Mouse (Mus musculus): ENCODE measurements around the gene Sipa1l3.

Gene Sipa1l3

DNA sequence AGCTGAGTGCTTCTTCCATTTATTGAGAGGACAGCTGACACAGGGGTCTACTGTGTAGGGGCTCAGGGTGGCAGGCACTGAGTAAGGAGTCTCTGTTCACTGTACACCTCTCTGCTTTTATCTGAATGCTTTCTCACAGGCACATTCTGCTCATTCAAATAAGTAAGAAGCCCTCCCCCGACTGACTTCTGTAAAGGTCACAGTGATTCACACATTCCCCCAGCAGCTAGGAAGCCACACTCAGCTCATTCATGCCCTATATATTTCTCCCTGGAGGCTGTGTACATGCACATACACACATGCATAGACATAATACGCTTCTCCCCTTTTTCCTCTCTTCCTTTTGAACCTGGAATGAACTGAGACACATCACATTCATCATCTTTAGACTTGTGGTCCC is 74.4 kb downstream of the Sipa1l3 start:
- no peak for DNase-seq (ENCODE audit: low read depth)

DNA sequence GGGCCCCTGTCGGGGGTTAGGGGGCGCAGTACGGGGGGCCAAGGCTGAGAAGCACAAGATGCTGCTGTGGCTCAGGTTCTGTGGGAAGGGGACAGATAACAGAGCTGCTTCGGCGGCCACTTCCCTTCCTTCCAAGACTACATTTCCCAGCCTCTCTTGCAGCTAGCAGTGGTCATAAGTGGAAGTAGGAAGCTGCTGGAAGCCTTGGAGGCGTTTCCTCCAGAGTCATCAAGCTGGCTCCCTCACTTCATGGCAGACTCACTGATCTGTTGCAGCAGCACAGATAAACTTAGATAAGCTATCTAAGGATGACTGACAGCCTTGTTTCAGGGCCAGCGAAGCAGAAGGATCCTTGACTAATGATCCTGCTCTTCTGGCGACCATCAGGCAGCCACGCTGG is 76.6 kb downstream of the Sipa1l3 start:
- no peak for DNase-seq (ENCODE audit: low read depth)

DNA sequence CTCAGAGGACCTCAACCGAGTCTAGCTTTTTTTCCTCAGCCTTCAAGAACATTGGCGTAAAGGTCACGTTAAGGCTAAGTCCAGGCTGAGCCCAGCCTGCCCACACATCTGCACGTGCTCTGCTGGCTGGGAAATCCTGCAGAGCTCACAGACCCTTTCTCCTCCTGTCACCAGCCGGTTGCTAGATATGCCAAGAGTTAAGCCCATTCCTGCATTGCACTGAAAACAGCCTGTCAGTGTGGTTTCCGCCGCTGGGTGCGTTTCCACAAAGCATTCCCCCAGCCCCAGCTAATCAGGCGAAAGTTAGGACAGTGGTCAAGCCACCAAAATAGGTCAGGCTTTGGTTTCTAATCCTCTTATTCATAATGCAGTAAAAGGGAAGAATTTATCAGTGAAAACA is 77.3 kb downstream of the Sipa1l3 start:
- no peak for DNase-seq (ENCODE audit: low read depth)

DNA sequence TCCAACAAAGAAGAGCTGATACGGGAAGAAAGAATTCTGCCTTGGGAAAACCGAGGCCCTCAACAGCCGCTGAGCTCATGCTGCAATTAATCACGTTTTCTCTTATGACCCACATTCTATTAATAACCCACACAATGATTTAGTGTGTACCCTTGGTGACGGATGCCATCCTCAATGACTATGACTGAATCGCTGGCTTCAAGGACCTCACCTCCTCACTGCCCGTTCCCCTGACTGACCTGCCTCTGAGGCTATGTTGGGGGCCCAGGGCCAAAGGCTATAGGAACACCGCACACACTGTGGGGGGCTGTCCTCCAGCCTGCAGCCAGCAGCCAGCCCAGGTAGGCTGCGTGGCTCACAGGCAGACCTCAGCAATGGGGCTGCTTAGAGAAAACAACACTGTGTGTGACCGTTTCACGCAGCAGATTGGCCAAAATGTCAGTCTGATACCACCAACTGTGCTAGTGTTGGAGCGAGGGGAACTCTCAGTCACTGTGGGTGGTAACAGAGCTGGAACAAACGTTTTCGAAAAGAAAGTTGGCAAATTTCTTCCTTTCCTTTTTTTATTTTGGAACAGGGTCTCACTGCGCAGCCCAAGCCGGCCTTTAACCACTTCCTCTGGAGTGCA is 79.7 kb downstream of the Sipa1l3 start:
- DNase-seq (ENCODE audit: low read depth): no peak

DNA sequence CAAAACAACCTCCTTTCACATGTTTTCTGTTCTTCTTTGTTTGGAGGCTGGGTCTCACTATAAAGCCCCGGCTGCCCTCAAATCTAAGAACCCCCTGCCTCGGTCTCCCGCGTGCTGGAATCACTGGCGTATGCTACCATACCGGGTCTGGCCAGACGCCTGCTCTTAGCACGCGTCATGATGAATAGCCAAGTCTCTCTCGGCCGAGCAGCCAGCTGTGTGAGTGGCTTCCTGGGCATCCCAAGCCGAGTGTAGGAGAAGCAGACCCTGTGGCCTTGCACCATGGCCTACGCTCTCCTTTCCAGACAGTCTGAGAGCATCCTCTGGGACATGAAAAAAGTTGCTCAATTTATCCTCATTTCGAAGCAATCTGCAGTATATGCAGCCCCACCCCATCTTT is 80.2 kb downstream of the Sipa1l3 start:
- no peak for DNase-seq (ENCODE audit: low read depth)

DNA sequence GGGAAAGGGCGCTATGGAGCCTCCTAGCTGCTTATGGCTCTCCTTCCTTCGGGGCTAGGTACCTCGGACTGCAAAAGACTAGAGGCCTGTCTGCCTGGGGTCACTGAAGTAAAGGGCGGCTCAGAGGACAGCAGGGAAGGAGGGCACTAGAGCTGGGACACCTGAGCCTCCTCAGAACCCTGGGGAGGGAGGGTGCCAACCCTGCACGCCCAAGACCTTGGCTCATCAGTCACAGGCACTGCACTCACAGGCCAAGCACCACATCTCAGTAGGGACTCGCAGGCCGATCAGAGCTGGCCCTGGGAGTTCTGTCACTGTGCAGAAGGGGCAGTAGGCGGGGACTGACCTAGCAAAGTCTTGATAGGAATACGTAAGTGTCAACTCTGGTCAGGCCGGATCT is 81.4 kb downstream of the Sipa1l3 start:
- DNase-seq (ENCODE audit: low read depth): no peak

DNA sequence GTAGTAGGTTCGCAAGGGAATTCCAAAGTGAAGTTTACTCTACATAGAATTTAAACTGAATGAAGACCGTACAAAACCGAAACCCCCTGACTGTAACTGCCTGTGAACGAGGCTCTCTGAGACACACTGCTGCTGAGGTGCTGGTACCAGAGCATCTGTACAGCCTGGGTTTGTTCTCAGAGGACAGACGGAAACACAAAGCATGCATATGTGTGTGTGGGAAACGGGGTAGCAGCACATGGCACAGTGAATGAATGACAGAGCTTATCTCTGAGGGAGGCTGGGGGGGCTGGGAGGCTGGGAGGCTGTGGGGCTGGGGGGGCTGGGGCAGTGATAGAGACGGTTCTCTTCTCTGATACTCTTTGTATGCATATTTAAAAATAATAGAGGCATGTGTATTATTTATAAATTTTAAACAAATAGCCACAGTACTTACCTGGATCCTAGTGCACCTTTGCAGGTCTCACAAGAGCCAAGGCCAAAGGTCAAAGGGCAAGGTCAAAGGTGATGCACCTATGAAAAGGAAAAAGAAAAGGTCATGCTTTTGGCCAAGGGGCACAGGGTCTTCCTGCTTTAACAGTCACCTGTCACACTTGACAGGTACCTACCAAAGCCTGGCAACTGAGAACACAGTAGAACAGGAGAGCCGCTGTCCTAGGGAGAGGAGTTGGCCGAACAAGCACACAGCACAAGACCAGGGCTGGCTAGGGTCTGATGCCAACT is 84.0 kb downstream of the Sipa1l3 start:
- no peak for DNase-seq (ENCODE audit: low read depth)

DNA sequence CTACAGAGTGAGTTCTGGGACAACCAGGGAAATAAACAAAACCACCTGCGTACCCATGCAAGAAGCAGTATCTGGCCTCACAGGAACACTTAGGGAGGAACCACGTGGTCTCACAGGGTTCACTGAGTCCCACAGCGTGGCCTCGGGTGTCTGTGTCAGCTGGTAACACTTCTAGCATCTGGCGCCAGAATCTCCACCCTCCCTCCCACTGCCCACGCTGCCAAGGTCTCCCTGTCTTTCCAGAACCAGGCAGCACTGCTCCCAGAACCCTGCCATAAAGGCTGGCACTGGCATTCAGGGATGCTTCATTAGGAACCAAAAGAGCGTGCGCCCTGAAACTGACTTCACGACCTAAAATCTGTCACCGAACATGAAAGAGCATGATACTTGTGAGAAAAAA is 84.7 kb downstream of the Sipa1l3 start:
- DNase-seq (ENCODE audit: low read depth): no peak

DNA sequence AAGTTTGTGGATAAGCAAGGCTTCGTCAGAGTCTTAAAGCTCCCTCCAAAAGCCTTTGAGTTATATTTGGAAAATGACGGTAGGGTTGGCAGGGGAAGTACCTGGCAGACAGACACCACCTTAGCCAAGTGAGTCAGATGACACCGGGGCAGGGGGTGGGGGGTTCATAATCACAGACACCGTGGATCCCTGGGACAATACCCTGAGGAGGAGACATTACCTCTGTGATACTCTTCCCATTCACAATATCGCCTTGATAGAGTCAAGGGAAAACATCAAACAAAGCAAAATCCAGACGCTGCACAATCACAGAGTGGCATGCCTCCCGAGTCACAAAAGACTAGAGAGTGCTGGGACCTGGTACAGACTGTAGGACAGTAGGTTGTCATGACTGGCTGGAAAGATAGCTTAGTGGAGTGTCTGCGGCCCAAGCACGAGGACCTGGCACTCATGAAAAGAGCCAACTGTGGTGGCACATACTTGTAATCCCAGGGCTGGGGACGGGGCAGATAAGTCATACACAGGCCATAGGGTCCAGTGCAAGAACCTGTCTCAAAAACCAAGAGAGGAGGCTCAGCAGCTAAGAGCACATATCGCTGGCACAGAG is 85.4 kb downstream of the Sipa1l3 start:
- DNase-seq (ENCODE audit: low read depth): no peak

DNA sequence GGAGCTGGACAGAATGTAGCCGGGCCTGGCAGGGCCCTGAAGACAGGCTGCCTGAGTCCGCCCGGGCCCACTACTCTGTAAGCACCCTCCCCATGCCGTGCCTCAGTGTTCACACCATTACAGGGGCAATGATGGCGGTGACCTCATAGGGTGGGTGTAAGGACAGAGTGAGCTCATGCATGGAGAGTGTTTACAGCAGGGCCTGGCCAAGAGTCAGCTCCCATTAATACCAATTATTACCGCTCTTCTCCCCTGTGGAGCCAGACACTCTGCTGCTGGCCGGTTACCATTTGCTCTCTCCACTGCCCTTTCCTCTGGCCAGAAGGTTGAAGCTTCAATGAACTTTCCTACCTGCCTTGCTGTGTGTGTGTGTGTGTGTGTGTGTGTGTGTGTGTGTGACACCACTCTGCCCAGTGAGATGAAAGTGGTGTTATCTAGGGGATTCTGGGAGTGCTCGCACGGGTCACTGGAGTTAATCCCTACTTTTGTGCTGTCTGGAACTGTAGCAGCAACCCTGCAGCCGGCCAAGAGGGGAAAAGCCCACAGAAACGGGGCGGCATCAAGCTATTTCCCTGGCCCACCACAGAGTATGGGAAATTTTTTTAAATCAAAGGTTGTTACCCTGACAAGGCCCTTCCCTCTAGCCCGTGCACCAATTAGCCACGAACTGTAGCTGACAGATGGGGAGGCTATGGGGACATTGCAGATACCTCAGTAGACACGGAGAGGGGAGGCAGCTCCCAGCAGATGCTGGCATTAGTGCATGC is 86.1 kb downstream of the Sipa1l3 start:
- no peak for DNase-seq (ENCODE audit: low read depth)

DNA sequence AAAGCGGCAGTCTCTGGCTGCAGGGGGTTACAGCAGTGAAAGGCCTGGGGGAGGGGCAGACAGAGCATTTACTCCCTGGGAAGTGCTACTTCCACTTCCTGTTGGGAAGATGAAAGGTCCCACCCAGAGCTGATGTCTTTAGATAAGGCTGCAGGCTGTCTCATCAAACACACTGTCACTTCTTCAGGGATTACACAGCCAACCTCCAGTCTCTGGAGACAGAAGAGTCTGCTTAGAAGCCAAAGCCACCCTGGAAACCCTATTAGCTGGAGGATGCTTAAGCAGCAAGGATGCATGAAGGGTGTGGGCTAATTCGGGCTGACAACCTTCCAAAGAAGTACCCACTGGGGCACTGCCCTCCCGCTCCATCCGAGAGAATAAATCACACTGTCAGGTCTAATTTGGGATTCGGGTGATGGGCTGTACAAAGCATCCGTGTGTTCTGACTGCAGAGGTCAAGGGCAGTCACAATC is 87.7 kb downstream of the Sipa1l3 start:
- no peak for DNase-seq (ENCODE audit: low read depth)

DNA sequence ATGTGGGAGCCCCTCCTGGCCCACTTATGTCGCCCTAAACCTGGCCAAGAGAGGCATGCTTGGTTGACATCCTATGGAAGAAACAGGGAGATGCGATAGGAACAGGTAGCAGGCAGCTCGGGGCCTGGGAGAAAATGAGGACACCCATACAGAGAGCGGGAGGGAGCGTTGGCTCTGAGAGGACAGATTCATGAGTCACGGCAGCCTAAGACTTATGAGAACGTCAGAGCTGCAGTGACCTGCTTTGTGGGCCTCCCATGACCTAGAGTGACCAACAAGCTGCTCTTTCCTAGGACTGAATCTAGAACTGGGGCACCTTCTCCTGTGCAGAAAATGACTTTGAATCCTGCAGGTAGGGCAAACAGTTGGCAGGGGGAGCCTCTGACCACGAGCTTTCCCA is 92.4 kb downstream of the Sipa1l3 start:
- no peak for DNase-seq (ENCODE audit: low read depth)

DNA sequence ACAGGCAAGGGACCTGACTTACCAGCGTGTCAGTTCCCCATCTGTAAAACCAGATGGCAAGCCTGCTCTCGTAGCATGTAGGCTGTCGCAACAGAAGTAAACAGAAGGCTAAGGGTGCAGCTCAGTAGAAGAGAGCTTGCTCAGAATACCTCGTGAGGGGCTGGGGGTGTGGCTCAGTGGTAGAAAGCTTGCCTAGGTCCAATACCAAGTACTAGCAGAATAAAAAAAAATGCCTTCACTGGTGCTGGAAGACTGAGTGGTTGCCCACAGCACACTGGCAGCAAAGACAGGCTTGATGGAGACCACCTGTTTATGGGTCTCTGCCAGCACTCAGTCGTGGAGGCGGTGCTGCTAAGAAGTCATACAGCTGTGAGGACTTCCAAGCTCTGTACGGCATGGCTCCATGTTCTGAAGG is 93.0 kb downstream of the Sipa1l3 start:
- DNase-seq (ENCODE audit: low read depth): no peak

DNA sequence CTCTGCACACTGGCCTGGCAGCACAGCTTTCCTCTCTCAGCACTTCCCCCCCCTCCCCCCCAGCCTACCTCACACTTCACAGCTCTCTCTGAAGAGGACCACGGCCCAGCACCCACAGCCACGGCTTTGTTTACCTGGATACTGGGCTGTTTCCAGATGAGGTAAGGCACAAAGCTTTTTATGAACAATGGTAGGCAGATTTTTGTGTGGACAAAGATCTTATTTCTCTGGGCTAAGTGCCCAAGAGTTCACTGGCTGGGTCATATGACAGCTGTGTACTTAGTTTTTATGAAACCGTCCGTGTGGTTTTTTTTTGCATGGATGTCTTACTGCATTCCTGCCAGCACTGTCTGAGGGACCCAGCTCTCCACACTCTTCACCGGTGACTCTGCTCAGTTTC is 93.8 kb downstream of the Sipa1l3 start:
- no peak for DNase-seq (ENCODE audit: low read depth)

DNA sequence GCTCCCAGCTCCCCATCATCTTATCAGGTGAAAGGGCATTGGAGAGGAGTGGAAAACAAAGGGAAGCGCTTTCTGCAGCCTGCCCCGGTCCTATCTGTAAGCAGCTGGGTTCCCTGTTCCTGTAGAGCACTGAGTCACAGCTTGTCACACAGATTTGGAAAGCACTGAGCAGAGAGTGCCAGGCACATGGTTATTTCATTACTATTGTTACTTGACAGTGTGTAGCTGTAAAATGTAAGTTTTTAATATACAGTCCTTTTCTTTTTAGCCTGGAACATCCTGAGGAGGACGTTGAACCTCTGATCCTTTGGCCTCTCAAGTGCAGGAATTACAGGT is 96.6 kb downstream of the Sipa1l3 start:
- no peak for DNase-seq (ENCODE audit: low read depth)

DNA sequence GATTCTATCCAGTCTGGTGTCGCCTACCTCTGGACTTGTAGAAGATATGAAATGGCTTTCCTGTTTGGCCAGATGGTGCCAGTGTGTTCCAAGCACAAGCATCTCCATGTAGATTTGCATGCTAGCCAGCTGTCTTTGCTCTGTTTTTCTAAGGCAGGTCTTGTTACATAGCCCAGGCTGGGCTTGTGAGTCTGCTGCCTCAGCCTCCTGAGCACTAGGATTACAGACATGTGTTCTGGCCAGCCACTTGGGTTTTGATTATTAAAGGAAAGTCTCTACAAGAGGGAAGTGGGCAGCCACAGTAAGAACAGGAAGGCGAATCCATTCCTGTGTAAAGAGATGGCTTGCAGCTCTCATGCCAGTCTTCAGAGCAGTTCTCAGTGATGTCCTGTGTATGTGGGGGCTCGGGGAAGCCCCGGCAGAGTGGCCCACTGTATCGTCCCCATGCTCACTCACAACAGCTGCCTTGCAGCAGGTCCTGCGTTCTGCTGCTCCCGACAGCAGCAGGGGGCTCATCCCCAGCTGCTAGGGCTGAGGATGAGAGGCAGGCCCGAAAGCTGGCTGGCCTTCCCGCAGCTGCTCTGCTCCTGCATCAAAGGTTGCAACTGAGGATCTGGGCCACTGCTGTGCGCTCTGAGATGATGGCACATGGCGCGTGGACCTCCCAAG is 97.1 kb downstream of the Sipa1l3 start:
- no peak for DNase-seq (ENCODE audit: low read depth)

DNA sequence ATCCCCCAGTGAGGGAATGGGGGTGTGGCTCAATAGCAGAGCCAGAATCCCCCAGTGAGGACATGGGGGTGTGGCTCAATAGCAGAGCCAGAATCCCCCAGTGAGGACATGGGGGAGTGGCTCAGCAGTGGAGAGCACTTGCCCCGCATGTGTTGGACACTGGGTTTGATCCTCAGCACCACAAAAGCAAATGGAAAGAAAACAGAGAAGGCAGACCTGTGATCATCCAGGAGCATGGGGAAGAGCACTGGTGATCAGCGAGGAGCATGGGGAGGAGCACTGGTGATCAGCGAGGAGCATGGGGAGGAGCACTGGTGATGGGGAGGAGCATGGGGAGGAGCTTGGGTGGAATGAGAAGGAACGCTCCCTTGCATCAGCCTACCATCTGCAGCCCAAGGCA is 98.6 kb downstream of the Sipa1l3 start:
- no peak for DNase-seq (ENCODE audit: low read depth)

DNA sequence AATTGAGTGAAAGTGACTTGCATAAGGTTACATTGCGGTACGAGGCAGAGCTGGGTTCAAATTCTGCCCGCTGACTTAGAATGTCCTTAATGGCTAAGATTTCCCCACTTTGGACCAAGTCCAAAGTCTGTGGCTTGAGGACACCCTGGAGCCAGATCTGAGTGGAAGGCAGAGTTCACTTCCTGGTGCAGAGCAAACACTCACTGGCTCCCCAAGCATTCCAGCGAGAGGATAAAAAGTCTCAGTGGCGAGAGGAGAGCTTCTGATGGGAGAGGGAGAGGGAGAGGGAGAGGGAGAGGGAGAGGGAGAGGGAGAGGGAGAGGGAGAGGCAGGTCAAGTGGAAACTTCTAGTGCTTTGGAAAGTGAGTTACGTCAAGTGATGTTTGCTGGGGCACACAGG is 100.2 kb downstream of the Sipa1l3 start:
- no peak for DNase-seq (ENCODE audit: low read depth)

DNA sequence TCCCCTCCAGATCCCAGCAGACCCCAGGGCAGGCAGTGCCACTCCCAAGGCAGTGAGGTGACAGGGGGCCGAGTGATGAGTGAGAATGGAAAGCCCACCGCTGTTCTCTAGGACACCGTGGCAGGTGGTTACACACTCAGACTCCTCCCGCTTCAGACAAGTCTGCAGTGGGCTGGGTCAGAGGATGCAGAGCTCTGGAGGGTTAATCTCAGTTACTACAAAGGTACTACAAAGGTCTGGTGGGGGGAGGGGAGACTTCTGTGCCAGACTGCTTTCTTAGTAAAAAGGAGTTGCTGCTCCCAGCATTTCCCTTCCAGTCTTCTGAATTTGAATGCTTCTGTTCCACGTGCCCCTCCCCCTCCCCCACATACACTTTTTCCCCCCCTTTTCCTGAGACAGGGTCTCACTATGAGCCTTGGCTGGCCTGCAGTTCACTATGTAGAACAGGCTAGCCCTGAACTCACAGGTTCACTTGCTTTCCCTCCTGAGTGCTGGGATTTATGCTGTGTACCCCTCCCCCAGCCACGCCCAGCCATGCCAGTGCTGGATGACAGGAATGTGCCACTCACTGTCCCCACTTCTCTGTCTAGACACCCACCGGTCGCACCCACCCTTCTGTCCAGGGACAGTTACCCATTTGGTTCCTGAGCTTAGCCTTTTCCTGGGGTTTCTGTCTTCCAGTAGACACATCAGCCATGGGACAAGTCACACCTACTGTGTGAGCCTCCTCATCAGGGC is 100.9 kb downstream of the Sipa1l3 start:
- no peak for DNase-seq (ENCODE audit: low read depth)

DNA sequence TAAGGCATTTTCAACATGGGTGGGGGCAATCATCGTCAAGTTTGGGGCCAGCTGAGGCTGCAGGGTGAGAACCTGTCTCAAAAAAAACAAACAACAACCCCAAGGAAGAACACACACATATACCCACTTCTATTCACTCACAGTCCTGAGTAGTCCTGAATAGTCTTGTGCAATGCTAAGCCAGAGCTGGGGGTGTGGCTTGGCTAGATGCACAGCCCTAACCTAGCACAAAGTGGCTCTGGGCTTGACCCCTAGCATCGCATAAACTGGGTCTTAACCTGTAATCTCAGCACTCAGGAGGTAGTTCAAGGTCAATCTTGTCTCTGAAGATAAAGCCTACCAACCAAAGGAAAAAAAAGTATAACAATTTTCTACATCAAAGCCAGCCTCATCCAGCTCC is 101.5 kb downstream of the Sipa1l3 start:
- DNase-seq (ENCODE audit: low read depth): no peak

DNA sequence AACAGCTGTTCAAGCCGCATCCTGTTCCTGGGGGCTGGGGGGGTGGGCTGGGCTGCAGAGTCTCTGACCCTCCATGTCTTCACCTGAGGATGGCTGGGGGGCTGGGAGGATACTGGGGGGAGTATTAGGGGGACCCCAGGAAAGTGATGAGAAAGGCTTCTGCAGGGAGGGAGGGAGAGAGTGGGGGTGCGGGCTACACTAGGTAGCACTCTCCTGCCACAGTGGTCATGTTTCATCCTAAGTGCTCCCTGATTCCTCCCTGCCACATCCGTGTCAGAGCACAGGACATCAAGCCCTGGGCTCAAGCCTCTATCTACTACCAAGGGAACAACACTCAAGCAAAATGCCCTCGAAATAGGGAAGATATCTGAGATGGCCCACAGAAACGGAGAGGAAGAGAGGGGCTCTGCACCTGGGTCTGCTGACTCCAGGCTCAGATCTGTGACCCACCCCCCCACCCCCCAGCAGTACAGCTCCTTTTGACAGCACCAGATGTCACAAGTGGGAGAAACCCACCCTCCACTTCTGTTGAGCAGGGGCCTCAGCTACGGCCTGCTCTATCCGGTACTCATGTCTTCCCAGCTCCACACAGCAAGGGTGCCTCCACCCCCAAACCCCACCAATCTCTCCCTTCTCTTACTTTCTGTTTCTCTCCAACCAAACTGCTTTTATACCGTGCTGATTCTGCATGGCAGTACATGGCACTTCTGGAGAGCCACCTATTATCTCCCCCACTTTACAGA is 106.4 kb downstream of the Sipa1l3 start:
- no peak for DNase-seq (ENCODE audit: low read depth)

Data from naive thymus-derived CD4-positive, alpha-beta T cell, adult 2 months (primary cell).